Mouse (Mus musculus) C2C12 (cell line): Measurements from ENCODE around the gene Kat5. TPM values are rescaled to one million over a fixed set of nuclear protein-coding genes. Genes with fewer than 3 reads are reported as not detected.

ENCODE experiments used
- H3K27me3 ChIP-seq: one replicate; pipeline ENCODE4 v1.6.1; 2011; ENCODE audit not compliant: control insufficient read depth, insufficient read depth, insufficient read length
- H3K36me3 ChIP-seq: one replicate; pipeline ENCODE4 v1.6.1; 2011; ENCODE audit not compliant: control insufficient read depth, insufficient read depth
- H3K4me3 ChIP-seq: one replicate; pipeline ENCODE4 v1.5.1; 2011; ENCODE audit warnings: mild to moderate bottlenecking, control low read depth; ENCODE audit not compliant: poor library complexity, insufficient read depth, severe bottlenecking
- H3K79me2 ChIP-seq: one replicate; pipeline ENCODE4 v1.6.1; 2011; ENCODE audit not compliant: control insufficient read depth, insufficient read depth
- H3K79me3 ChIP-seq: one replicate; pipeline ENCODE4 v1.6.1; 2011; ENCODE audit warnings: low read depth, control low read depth
- H3ac ChIP-seq: one replicate; pipeline ENCODE3; 2011; ENCODE audit warnings: low read depth; ENCODE audit not compliant: control insufficient read depth, insufficient read length
- CEBPB ChIP-seq: IDR thresholded peaks from one replicate; pipeline ENCODE4 v1.6.1; 2011; ENCODE audit warnings: low read depth, mild to moderate bottlenecking, control low read depth, moderate library complexity
- CTCF ChIP-seq: IDR thresholded peaks from one replicate; pipeline ENCODE4 v1.5.1; 2011; ENCODE audit not compliant: control insufficient read depth, insufficient read depth, insufficient read length
- FOSL1 ChIP-seq: IDR thresholded peaks from one replicate; pipeline ENCODE4 v1.8.0; 2011; ENCODE audit warnings: mild to moderate bottlenecking, low read length; ENCODE audit not compliant: poor library complexity, insufficient read depth, severe bottlenecking
- MAX ChIP-seq: IDR thresholded peaks from one replicate; pipeline ENCODE4 v1.6.1; 2011; ENCODE audit warnings: mild to moderate bottlenecking, control low read depth
- MYOD1 ChIP-seq: IDR thresholded peaks from one replicate; pipeline ENCODE4 v1.6.1; 2011; ENCODE audit warnings: low read depth; ENCODE audit not compliant: control insufficient read depth, insufficient read length
- MYOG ChIP-seq: IDR thresholded peaks from one replicate; pipeline ENCODE4 v1.6.1; 2011; ENCODE audit not compliant: control insufficient read depth, insufficient read length; ENCODE audit errors: extremely low read depth
- USF1 ChIP-seq: IDR thresholded peaks from one replicate; pipeline ENCODE4 v1.6.1; 2011; ENCODE audit warnings: low read depth, mild to moderate bottlenecking, control low read depth, moderate library complexity
- polyA plus RNA-seq: library from polyadenylated mRNA; unstranded; fragments of >200 nt; fragmentation: generic; extraction: Trizol; gene quantifications from one replicate; pipeline ENCODE4 v1.2.1, GENCODE M21; 2012; ENCODE audit warnings: missing spikeins

Kat5 gene
- polyA plus RNA-seq, 1 experiment, result 48.4 TPM

DNA sequence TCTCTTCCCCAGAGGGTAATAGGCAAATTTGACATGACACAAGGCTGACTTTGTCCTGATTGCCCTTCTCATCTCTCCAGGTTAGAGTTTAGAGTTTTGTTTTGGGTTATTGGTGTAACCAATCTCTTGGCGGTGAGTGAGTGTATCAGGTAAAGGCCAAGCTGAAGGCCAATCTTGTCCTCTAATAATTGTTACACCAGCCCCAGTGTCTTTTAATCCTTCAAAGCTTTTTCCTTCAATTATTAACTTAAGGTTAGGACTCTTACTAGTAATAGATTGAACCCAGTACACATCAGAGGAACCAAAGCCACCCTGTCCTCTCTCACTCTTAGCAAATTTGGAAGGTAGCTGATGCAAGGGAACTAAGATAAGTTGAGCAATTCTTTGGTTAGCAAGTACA is 34.7 kb downstream of the Kat5 start:
- no peak for TF ChIP-seq CEBPB
- no peak for TF ChIP-seq FOSL1
- TF ChIP-seq CTCF, result no peak
- TF ChIP-seq MYOG, result no peak
- TF ChIP-seq MAX, result no peak
- no peak for TF ChIP-seq MYOD1
- TF ChIP-seq USF1, result no peak
- Histone ChIP-seq H3K27me3 (no peaks in the 10 kb centered on the region), H3K79me3 (no peaks in the 10 kb centered on the region), H3K79me2 (no peaks in the 10 kb centered on the region), H3K36me3 (no peaks in the 10 kb centered on the region), H3K4me3 (no peak overlapping the region), H3ac (no peak overlapping the region)

DNA sequence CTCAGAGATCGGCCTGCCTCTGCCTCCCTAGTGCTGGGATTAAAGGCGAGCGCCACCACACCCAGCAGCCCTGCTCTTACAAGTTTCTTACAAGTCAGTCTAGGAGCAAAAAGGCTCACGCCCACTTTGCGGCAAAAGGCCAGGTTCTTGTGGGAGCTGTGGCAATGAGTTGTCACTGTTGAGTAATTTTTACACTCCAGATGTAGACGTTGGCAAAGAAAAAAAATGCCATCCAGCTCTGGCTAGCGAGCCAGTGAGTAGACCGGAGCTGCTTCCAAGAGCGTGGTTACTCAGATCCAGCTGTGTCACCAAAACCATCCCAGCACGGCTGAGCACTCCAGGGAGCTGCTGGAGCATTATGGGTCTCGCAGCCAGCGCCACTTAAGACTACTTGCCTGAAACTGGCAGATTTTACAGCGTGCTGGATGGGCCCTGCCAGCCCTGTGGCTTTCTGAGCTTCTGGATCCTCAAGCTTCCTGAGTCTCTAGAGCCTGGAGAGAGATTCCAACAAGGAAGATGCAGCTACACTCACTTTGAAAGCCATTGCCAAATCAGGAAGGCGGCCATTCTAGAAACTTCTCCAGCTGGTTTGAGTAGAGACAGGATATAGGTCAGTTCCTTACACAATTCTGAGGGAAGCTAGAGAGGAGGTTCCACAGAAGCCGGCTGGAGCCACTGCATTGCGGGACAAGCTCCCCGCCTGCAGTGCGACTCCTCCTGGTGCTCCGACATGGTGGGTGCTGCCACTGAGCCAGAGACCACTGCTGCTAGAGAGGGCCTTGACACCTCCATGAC is 37.5 kb downstream of the Kat5 start:
- Histone ChIP-seq H3K27me3 (no peaks in the 10 kb centered on the region), H3K36me3 (peaks cover 4% of the 10 kb centered on the region), H3ac (peak overlapping the region; percentile 24), H3K79me3 (no peaks in the 10 kb centered on the region), H3K4me3 (no peak overlapping the region), H3K79me2 (no peaks in the 10 kb centered on the region)
- peak; percentile 58 for TF ChIP-seq FOSL1
- TF ChIP-seq USF1, result no peak
- TF ChIP-seq MYOG, result no peak
- peak; percentile 94 for TF ChIP-seq CEBPB
- peak; percentile 52 for TF ChIP-seq MAX
- TF ChIP-seq CTCF, result no peak
- peak; percentile 31 for TF ChIP-seq MYOD1

GRCm38 (mm10) chr19:5571831-5572230 is 38.2 kb downstream of the Kat5 start:
- Histone ChIP-seq H3K79me2 (no peaks in the 10 kb centered on the region), H3ac (no peak overlapping the region)
- TF ChIP-seq MYOD1, result no peak
- no peak for TF ChIP-seq MAX

GRCm38 (mm10) chr19:5570353-5571246 is 39.4 kb downstream of the Kat5 start:
- H3K36me3 ChIP-seq, result peaks cover 4% of the 10 kb centered on the region
- TF ChIP-seq CEBPB (no peak), MYOD1 (no peak), MAX (no peak)
- no peaks in the 10 kb centered on the region for H3K79me2 ChIP-seq

More at GRCm38 (mm10) chr19:5571831-5572230, 38.2 kb downstream of the Kat5 start:
- no peaks in the 10 kb centered on the region for H3K79me3 ChIP-seq
- H3K4me3 ChIP-seq, result no peak overlapping the region
- no peaks in the 10 kb centered on the region for H3K27me3 ChIP-seq
- H3K36me3 ChIP-seq, result peaks cover 4% of the 10 kb centered on the region

DNA sequence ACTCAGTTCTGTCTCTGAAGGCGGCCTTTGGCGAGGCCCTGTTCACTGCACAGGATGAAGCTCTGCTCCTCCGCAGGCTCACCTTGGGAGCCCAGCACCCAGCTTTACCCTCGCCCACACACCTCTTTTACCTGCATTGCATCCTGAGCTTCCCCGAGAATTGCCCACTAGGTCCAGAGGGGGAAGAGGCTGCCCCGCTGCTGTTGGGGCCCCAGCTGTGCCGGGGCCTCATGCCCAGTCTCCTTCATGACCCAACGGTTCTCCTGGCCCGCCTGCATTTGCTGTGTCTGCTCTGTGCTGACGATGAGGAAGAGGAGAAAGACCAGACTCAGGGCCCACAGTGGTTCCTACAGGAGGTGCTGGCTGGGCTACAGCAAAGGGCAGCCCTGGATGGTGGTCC is 40.5 kb downstream of the Kat5 start:
- Histone ChIP-seq H3K79me3 (no peaks in the 10 kb centered on the region), H3K4me3 (no peak overlapping the region), H3K27me3 (no peaks in the 10 kb centered on the region)

More at GRCm38 (mm10) chr19:5570353-5571246, 39.4 kb downstream of the Kat5 start:
- no peak overlapping the region for H3ac ChIP-seq
- H3K79me3 ChIP-seq, result no peaks in the 10 kb centered on the region
- no peak overlapping the region for H3K4me3 ChIP-seq
- no peaks in the 10 kb centered on the region for H3K27me3 ChIP-seq

More for the DNA sequence above, 40.5 kb downstream of the Kat5 start:
- H3K79me2 ChIP-seq, result no peaks in the 10 kb centered on the region
- peaks cover 4% of the 10 kb centered on the region for H3K36me3 ChIP-seq
- no peak for TF ChIP-seq CEBPB
- TF ChIP-seq CTCF, result no peak
- no peak for TF ChIP-seq FOSL1
- H3ac ChIP-seq, result no peak overlapping the region
